Mouse (Mus musculus) embryonic fibroblast, embryonic 13.5 days (primary cell): ENCODE results near the gene Elf5.

Experiments used
- CTCF ChIP-seq: IDR thresholded peaks from 2 replicates; pipeline ENCODE4 v1.5.1; 2011; ENCODE audit warnings: mild to moderate bottlenecking, control low read depth, low read length, moderate library complexity, borderline replicate concordance; ENCODE audit not compliant: insufficient read depth
- POLR2A ChIP-seq: IDR thresholded peaks from 2 replicates; pipeline ENCODE4 v1.6.1; 2011; ENCODE audit warnings: low read depth, mild to moderate bottlenecking, control low read depth, low read length, moderate library complexity

DNA sequence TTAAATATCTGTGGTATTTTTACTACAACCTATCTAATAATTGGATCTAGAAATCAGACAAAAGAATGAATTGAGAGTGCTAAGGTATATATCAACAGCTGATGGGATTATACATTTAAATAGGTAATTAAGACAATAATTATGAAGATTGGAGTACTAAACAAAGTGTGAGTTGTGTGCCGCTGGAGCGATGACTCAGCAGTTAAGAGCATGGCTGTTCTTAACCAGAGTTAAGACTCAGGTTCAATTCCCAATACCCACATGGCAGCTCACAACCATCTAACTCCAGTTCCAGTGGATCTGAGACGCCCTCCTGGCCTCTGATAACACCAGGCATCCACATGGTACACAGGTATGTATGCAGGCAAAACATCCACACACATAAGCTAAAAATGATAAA is 61.9 kb downstream of the Elf5 start:
- TF ChIP-seq CTCF (no peak), POLR2A (no peak)
